15 mouse cellular contexts compared by ENCODE assay signal in genomic region chr11:31888229-31888628, GRCm38 (mm10).
"Had no signal": no experiment of that assay in that cellular context is flagged by ENCODE, and none has a peak within 500 bp of the region (broad histone marks: within the 10 kb centered on the region; RNA-seq: fewer than 3 reads in every experiment).

No protein-coding gene starts in this region.

- H3K27me3 ChIP-seq: hindbrain, embryonic 15.5 days; limb, embryonic 13.5 days; lung, embryonic 15.5 days; megakaryocyte, embryonic 14.5 days; midbrain, embryonic 15.5 days; neural tube, embryonic 12.5 days had no signal

- H3K9ac ChIP-seq: hindbrain, embryonic 15.5 days; limb, embryonic 13.5 days; lung, embryonic 15.5 days; midbrain, embryonic 15.5 days; neural tube, embryonic 12.5 days had no signal

- ATAC-seq: intestine, embryonic 16.5 days; midbrain, embryonic 15.5 days had no signal

- H3K27ac ChIP-seq: hindbrain, embryonic 15.5 days; limb, embryonic 13.5 days; lung, embryonic 15.5 days; macrophage; midbrain, embryonic 15.5 days; neural tube, embryonic 12.5 days had no signal

- H3K4me1 ChIP-seq: limb, embryonic 13.5 days; neural tube, embryonic 12.5 days had no signal

- DNase-seq: left cerebral cortex, postnatal 4 days; lung, postnatal 14 days; right cerebral cortex, adult 18-20 months; right cerebral cortex, postnatal 25 days; thymus, adult 18-20 months; thymus, postnatal 14 days had no signal

- H3K9me3 ChIP-seq: hindbrain, embryonic 15.5 days; limb, embryonic 13.5 days; lung, embryonic 15.5 days; megakaryocyte, embryonic 14.5 days; midbrain, embryonic 15.5 days; neural tube, embryonic 12.5 days had no signal

- H3K36me3 ChIP-seq: limb, embryonic 13.5 days; lung, embryonic 15.5 days; midbrain, embryonic 15.5 days; neural tube, embryonic 12.5 days had no signal

- H3K4me2 ChIP-seq: hindbrain, embryonic 15.5 days; limb, embryonic 13.5 days; lung, embryonic 15.5 days; midbrain, embryonic 11.5 days; midbrain, embryonic 15.5 days; neural tube, embryonic 12.5 days had no signal

- H3K4me3 ChIP-seq: hindbrain, embryonic 15.5 days; limb, embryonic 13.5 days; lung, embryonic 15.5 days; megakaryocyte, embryonic 14.5 days; midbrain, embryonic 15.5 days; neural tube, embryonic 12.5 days had no signal
